Comparison of ENCODE assay signal across 8 mouse cellular contexts in the genomic region with DNA sequence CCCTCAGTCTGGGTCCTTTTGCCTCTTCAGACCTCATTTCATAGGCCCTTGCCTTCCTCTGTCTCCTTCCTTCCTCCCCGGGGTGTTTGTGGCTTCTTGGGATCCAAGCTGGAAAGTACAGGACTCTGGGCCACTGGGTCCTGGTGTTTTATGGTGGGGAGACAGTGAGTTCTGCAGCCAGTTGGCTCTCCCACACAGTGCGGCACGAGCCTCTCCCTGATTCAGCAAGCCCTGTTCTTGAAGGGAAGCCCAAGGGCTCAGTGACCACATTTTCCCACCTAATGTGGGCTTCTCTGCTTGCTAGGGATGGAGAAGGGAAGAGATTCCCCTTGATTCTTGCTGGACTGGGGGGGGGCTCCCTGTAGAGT. TPM values are rescaled to one million over a fixed set of nuclear protein-coding genes. Genes with fewer than 3 reads are reported as not detected.
DNase-seq lines count a peak whose midpoint lies in the region; ATAC-seq and TF ChIP-seq lines count a peak whose summit lies in the region.

No protein-coding gene starts in this region.

- H3K4me3 ChIP-seq in kidney, embryonic 14.5 days (ENCODE audit: low read length): peak overlapping the region; percentile 45
- peak overlapping the region; percentile 57 for H3K4me3 ChIP-seq in brown adipose tissue, adult 24 weeks (ENCODE audit: insufficient read depth, low read depth, low read length)
- H3K4me3 ChIP-seq in hindbrain, embryonic 14.5 days (replicated peaks; ENCODE audit: low read length): peak overlapping the region; percentile 44
- peak overlapping the region; percentile 41; the same call in 1 of the 2 replicates for H3K4me3 ChIP-seq in midbrain, postnatal 0 days (ENCODE audit: low read depth, low read length)

- no peak for DNase-seq in kidney, postnatal 10 days
- no peak for DNase-seq in hindbrain, embryonic 14.5 days (ENCODE audit: low spot score)
- no peak for DNase-seq in midbrain, postnatal 0 days (ENCODE audit: low spot score)
- DNase-seq in frontal cortex, postnatal 10 days (ENCODE audit: low spot score in 2 of 2): no peak
- DNase-seq in left cerebral cortex, postnatal 25 days (ENCODE audit: low spot score in 2 of 2): no peak

- intact Hi-C loops in left cerebral cortex, postnatal 25 days (cut with DNase I): no loop called here

- H3K27me3 ChIP-seq in kidney, embryonic 14.5 days (ENCODE audit: control insufficient read depth, insufficient read depth, low read length): no peaks in the 10 kb centered on the region
- no peaks in the 10 kb centered on the region for H3K27me3 ChIP-seq in hindbrain, embryonic 14.5 days (ENCODE audit: control insufficient read depth, insufficient read depth, low read length)
- no peaks in the 10 kb centered on the region for H3K27me3 ChIP-seq in midbrain, postnatal 0 days (ENCODE audit: insufficient read depth, low read length)

- peak overlapping the region; percentile 98 for H3K27ac ChIP-seq in kidney, embryonic 14.5 days (ENCODE audit: low read depth, low read length)
- peak overlapping the region; percentile 98 for H3K27ac ChIP-seq in brown adipose tissue, adult 24 weeks (replicated peaks; ENCODE audit: low read depth, low read length)
- H3K27ac ChIP-seq in hindbrain, embryonic 14.5 days: peak overlapping the region; percentile 82
- H3K27ac ChIP-seq in midbrain, postnatal 0 days (ENCODE audit: low read depth, low read length): peak overlapping the region; percentile 44

- no peak for TF ChIP-seq CTCF in midbrain, postnatal 0 days (IDR thresholded peaks at IDR 0.05)

- peaks cover 81% of the 10 kb centered on the region for H3K4me1 ChIP-seq in kidney, embryonic 14.5 days (ENCODE audit: control insufficient read depth, insufficient read depth, low read length)
- H3K4me1 ChIP-seq in brown adipose tissue, adult 24 weeks (ENCODE audit: control insufficient read depth, insufficient read depth, insufficient read length, low read length): peaks cover 62% of the 10 kb centered on the region
- H3K4me1 ChIP-seq in hindbrain, embryonic 14.5 days (replicated peaks; ENCODE audit: control insufficient read depth, insufficient read depth, low read length): peaks cover 68% of the 10 kb centered on the region
- peaks cover 10% of the 10 kb centered on the region; the same call in 1 of the 2 replicates for H3K4me1 ChIP-seq in midbrain, postnatal 0 days (ENCODE audit: insufficient read depth, low read length)

- H3K9me3 ChIP-seq in kidney, embryonic 14.5 days (ENCODE audit: control insufficient read depth, low read length): no peaks in the 10 kb centered on the region
- no peaks in the 10 kb centered on the region for H3K9me3 ChIP-seq in hindbrain, embryonic 14.5 days (ENCODE audit: control insufficient read depth, low read length)
- no peaks in the 10 kb centered on the region for H3K9me3 ChIP-seq in midbrain, postnatal 0 days (ENCODE audit: low read length)

- no peak for ATAC-seq in kidney, embryonic 14.5 days (ENCODE audit: low FRiP score, low TSS enrichment)
- no peak for ATAC-seq in hindbrain, embryonic 14.5 days (ENCODE audit: low FRiP score)
- no peak for ATAC-seq in midbrain, postnatal 0 days (ENCODE audit: low FRiP score)
- ATAC-seq in megakaryocyte progenitor cell, adult 5-6 weeks (replicated peaks; ENCODE audit: poor library complexity): no peak

- 0 out of 2 replicates have a peak, but pooled peaks cover 3% of the 10 kb centered on the region for H3K36me3 ChIP-seq in kidney, embryonic 14.5 days (ENCODE audit: control insufficient read depth, insufficient read depth, low read length)
- H3K36me3 ChIP-seq in hindbrain, embryonic 14.5 days (replicated peaks; ENCODE audit: control insufficient read depth, insufficient read depth): no peaks in the 10 kb centered on the region
- H3K36me3 ChIP-seq in midbrain, postnatal 0 days (ENCODE audit: insufficient read depth, low read length): no peaks in the 10 kb centered on the region

- H3K4me2 ChIP-seq in kidney, embryonic 14.5 days (replicated peaks; ENCODE audit: low read depth, low read length): peak overlapping the region; percentile 70
- peak overlapping the region; percentile 83 for H3K4me2 ChIP-seq in hindbrain, embryonic 14.5 days (replicated peaks)
- H3K4me2 ChIP-seq in midbrain, postnatal 0 days (ENCODE audit: low read depth, low read length, poor library complexity, severe bottlenecking): peak overlapping the region; percentile 66

- WGBS in kidney, embryonic 14.5 days: 29% methylated on average over 3 of the region's 3 CpGs
- 45% methylated on average over 3 of the region's 3 CpGs for WGBS in hindbrain, embryonic 14.5 days
- WGBS in midbrain, postnatal 0 days: 49% methylated on average over 3 of the region's 3 CpGs

- H3K9ac ChIP-seq in kidney, embryonic 14.5 days (ENCODE audit: low read depth, low read length): peak overlapping the region; percentile 77; the same call in 1 of the 2 replicates
- peak overlapping the region; percentile 56 for H3K9ac ChIP-seq in hindbrain, embryonic 14.5 days
- H3K9ac ChIP-seq in midbrain, postnatal 0 days (replicated peaks; ENCODE audit: low read length, poor library complexity, severe bottlenecking): peak overlapping the region; percentile 60; the same call in 1 of the 2 replicates

RNA-seq across cellular contexts. Expression of a gene that starts 14.9 kb away (rescaled TPM):
- polyA plus RNA-seq in kidney, embryonic 14.5 days (2014; fragmentation: Nextera tagmentation; extraction: Ambion mirVana): 27.7 and 36.7 TPM in 2 replicates
- 3.2 and 5.5 TPM in 2 replicates for polyA plus RNA-seq in brown adipose tissue, adult 24 weeks (2012; ENCODE audit: insufficient read depth, insufficient read length, missing spikeins)
- polyA plus RNA-seq in hindbrain, embryonic 14.5 days (2014; fragmentation: Nextera tagmentation; extraction: Ambion mirVana): 18.4 and 18.7 TPM in 2 replicates
- total RNA-seq in midbrain, postnatal 0 days (2014; rRNA removed): 14.3 and 20.4 TPM in 2 replicates
- polyA plus RNA-seq in midbrain, postnatal 0 days (2015; fragmentation: Nextera tagmentation; extraction: Ambion mirVana): 8.2 and 8.7 TPM in 2 replicates
- 10 to 100 TPM in 1 of 2 experiments, 1 to 10 TPM in 1; 9.4 to 12.1 TPM for total RNA-seq in left cerebral cortex, postnatal 25 days (2021)
- total RNA-seq in megakaryocyte progenitor cell, adult 5-6 weeks (2015): 4.4 and 5.9 TPM in 2 replicates
- 1.6 and 2.2 TPM in 2 replicates for total RNA-seq in megakaryocyte progenitor cell, adult 5-6 weeks (2017)

RNA-seq across cellular contexts. Expression of a gene that starts 34.9 kb away (rescaled TPM):
- 32.5 and 44.1 TPM in 2 replicates for polyA plus RNA-seq in kidney, embryonic 14.5 days (2014; fragmentation: Nextera tagmentation; extraction: Ambion mirVana)
- 0.28 and 1.7 TPM in 2 replicates for polyA plus RNA-seq in brown adipose tissue, adult 24 weeks (2012; ENCODE audit: insufficient read depth, insufficient read length, missing spikeins)
- polyA plus RNA-seq in hindbrain, embryonic 14.5 days (2014; fragmentation: Nextera tagmentation; extraction: Ambion mirVana): 4.3 and 5.2 TPM in 2 replicates
- total RNA-seq in midbrain, postnatal 0 days (2014; rRNA removed): 0.19 and 0.44 TPM in 2 replicates
- polyA plus RNA-seq in midbrain, postnatal 0 days (2015; fragmentation: Nextera tagmentation; extraction: Ambion mirVana): 0.52 and 0.65 TPM in 2 replicates
- total RNA-seq in left cerebral cortex, postnatal 25 days (2021): under 1 TPM; 0.21 to 0.60 TPM
- total RNA-seq in megakaryocyte progenitor cell, adult 5-6 weeks (2015): 42.6 and 56.1 TPM in 2 replicates
- 40.7 and 44.1 TPM in 2 replicates for total RNA-seq in megakaryocyte progenitor cell, adult 5-6 weeks (2017)

RNA-seq across cellular contexts. Expression of a gene that starts 40.3 kb away (rescaled TPM):
- 0.64 TPM in 1 of 2 replicates, not detected in the other for polyA plus RNA-seq in kidney, embryonic 14.5 days (2014; fragmentation: Nextera tagmentation; extraction: Ambion mirVana)
- polyA plus RNA-seq in brown adipose tissue, adult 24 weeks (2012; ENCODE audit: insufficient read depth, insufficient read length, missing spikeins): not detected in 2 replicates
- polyA plus RNA-seq in hindbrain, embryonic 14.5 days (2014; fragmentation: Nextera tagmentation; extraction: Ambion mirVana): 0.60 and 1.4 TPM in 2 replicates
- 3.0 and 5.1 TPM in 2 replicates for total RNA-seq in midbrain, postnatal 0 days (2014; rRNA removed)
- polyA plus RNA-seq in midbrain, postnatal 0 days (2015; fragmentation: Nextera tagmentation; extraction: Ambion mirVana): 4.5 and 5.1 TPM in 2 replicates
- 1 to 10 TPM; 2.9 to 3.0 TPM for total RNA-seq in left cerebral cortex, postnatal 25 days (2021)
- not detected in 2 replicates for total RNA-seq in megakaryocyte progenitor cell, adult 5-6 weeks (2015)
- total RNA-seq in megakaryocyte progenitor cell, adult 5-6 weeks (2017): not detected in 2 replicates

Comparison
In these comparisons a context has a peak if more than half of its experiments do, and no peak if none do; other contexts are left out.
1. H3K27ac ChIP-seq: peak in every context shown above with its lines; median percentile 98 in kidney, embryonic 14.5 days; 98 in brown adipose tissue, adult 24 weeks; 82 in hindbrain, embryonic 14.5 days; 44 in midbrain, postnatal 0 days.